Comparison of ENCODE assay signal across 20 mouse cellular contexts in the genomic region with DNA sequence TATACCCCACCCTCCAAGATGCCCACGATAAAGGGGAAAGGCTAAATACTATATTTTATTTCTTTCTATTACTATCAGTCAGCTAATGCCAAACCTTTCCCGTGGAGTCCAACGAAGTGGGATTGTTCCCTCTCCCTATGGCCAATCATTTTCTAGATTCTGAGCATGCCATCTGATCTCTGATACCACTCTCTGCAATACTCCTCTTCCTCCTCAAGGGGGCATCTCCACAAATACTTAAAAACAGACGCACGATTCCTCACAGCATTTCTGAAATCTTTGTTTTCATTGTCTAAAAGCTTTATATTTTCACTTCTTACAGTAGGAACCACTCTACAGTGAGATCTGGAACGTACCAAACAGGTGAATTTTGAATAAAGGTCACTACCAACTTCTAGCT.
A peak's percentile ranks its signal among the peaks of the same experiment; 100 is the strongest.
DNase-seq lines count a peak whose midpoint lies in the region; ATAC-seq and TF ChIP-seq lines count a peak whose summit lies in the region.
"Had no signal": no experiment of that assay in that cellular context is flagged by ENCODE, and none has a peak within 500 bp of the region (broad histone marks: within the 10 kb centered on the region; RNA-seq: fewer than 3 reads in every experiment).

No protein-coding gene starts in this region.

- H3K4me3 ChIP-seq in layer of hippocampus, adult 2 months, result no peak overlapping the region
- no peak overlapping the region for H3K4me3 ChIP-seq in E14TG2a.4 (replicated peaks; ENCODE audit: low read length)
- no peak overlapping the region for H3K4me3 ChIP-seq in kidney, adult 2 months (ENCODE audit: insufficient read depth, low read depth, low read length)
- H3K4me3 ChIP-seq: embryonic facial prominence, embryonic 13.5 days; embryonic facial prominence, embryonic 15.5 days; erythroblast, embryonic 14.5 days; forebrain, embryonic 10.5 days; forebrain, embryonic 12.5 days had no signal

- TF ChIP-seq CTCF in layer of hippocampus, adult 2 months (conservative IDR thresholded peaks at IDR 0.05), result peak; percentile 47
- TF ChIP-seq CTCF in E14TG2a.4 (conservative IDR thresholded peaks at IDR 0.05; ENCODE audit: low read length), result 0 out of 2 replicates have a peak, but pooled peaks have one; percentile 20
- no peak for TF ChIP-seq CTCF in kidney, adult 2 months (conservative IDR thresholded peaks at IDR 0.05; ENCODE audit: insufficient read depth, insufficient read length, low read depth, low read length)

- H3K27me3 ChIP-seq in E14TG2a.4 (ENCODE audit: insufficient read depth, low read length), result no peaks in the 10 kb centered on the region
- H3K27me3 ChIP-seq in kidney, adult 2 months (replicated peaks; ENCODE audit: control insufficient read depth, insufficient read depth, low read length), result no peaks in the 10 kb centered on the region
- H3K27me3 ChIP-seq: embryonic facial prominence, embryonic 13.5 days; embryonic facial prominence, embryonic 15.5 days; forebrain, embryonic 12.5 days; Patski had no signal

- 0 out of 2 replicates have a peak, but pooled peaks have one; percentile 52 for ATAC-seq in common myeloid progenitor, adult 5-6 weeks (replicated peaks; ENCODE audit: low read depth, poor library complexity, severe bottlenecking)
- no peak for ATAC-seq in megakaryocyte, adult 5-6 weeks (ENCODE audit: poor library complexity, severe bottlenecking)
- ATAC-seq: activated CD4-positive, CD25-positive, alpha-beta regulatory T cell, adult 4 months; forebrain, embryonic 14.5 days; forebrain, embryonic 16.5 days; Patski had no signal

- H3K9me3 ChIP-seq in E14TG2a.4 (ENCODE audit: low read length), result no peaks in the 10 kb centered on the region
- H3K9me3 ChIP-seq: embryonic facial prominence, embryonic 13.5 days; embryonic facial prominence, embryonic 15.5 days; forebrain, embryonic 10.5 days; forebrain, embryonic 12.5 days had no signal

- H3K4me1 ChIP-seq in E14TG2a.4 (replicated peaks; ENCODE audit: low read depth, low read length), result no peaks in the 10 kb centered on the region
- H3K4me1 ChIP-seq in kidney, adult 2 months (ENCODE audit: control insufficient read depth, insufficient read depth, low read length), result no peaks in the 10 kb centered on the region
- H3K4me1 ChIP-seq: embryonic facial prominence, embryonic 13.5 days; embryonic facial prominence, embryonic 15.5 days; forebrain, embryonic 10.5 days; forebrain, embryonic 12.5 days had no signal

- H3K27ac ChIP-seq in layer of hippocampus, adult 2 months, result no peak overlapping the region
- no peak overlapping the region for H3K27ac ChIP-seq in kidney, adult 2 months (ENCODE audit: insufficient read depth, low read depth, low read length)
- H3K27ac ChIP-seq: embryonic facial prominence, embryonic 13.5 days; embryonic facial prominence, embryonic 15.5 days; forebrain, embryonic 10.5 days; forebrain, embryonic 12.5 days had no signal

- H3K36me3 ChIP-seq in E14TG2a.4 (ENCODE audit: insufficient read depth, low read length), result no peaks in the 10 kb centered on the region
- no peaks in the 10 kb centered on the region for H3K36me3 ChIP-seq in kidney, adult 2 months (ENCODE audit: control insufficient read depth, insufficient read depth, low read length)
- H3K36me3 ChIP-seq: embryonic facial prominence, embryonic 13.5 days; embryonic facial prominence, embryonic 15.5 days; forebrain, embryonic 10.5 days; forebrain, embryonic 12.5 days had no signal

- 89% methylated on average over 6 of the region's 6 CpGs for WGBS in kidney, adult 2 months

- TF ChIP-seq POLR2A in kidney, adult 2 months (IDR thresholded peaks at IDR 0.05; ENCODE audit: low read depth, low read length), result no peak

- no peak for DNase-seq in layer of hippocampus, adult 2 months (ENCODE audit: low spot score in 2 of 2)
- DNase-seq in layer of hippocampus, postnatal 10 days (ENCODE audit: low spot score in 2 of 2), result no peak
- peak; percentile 8 for DNase-seq in A20 (ENCODE audit: low read depth, low spot score)
- no peak for DNase-seq in spleen, adult 18-20 months
- DNase-seq in kidney, adult 2 months, result no peak
- DNase-seq: adrenal gland, adult 8-10 months; adrenal gland, postnatal 14 days; embryo, embryonic 11 days had no signal
